Mouse (Mus musculus) midbrain, embryonic 14.5 days (tissue): ENCODE results near the gene Cabp4. TPM values are rescaled to one million over a fixed set of nuclear protein-coding genes. Genes with fewer than 3 reads are reported as not detected.
"Not testable (repeated sequence)": the region's sequence is repeated elsewhere in the genome, so short reads cannot be mapped to it uniquely, and the experiment has no call there.

ENCODE experiments used
- ATAC-seq: fragments of 200-750 bp; cut with Nextera tagmentation; 2 replicates; pipeline ENCODE4 v1.8.0; 2017; ENCODE audit warnings: moderate number of reproducible peaks, moderate library complexity; ENCODE audit not compliant: low FRiP score, low TSS enrichment
- DNase-seq: peaks from one replicate; pipeline ENCODE4 v3.0.0-alpha.2; 2015
- H3K27ac ChIP-seq: fragments of 300-500 bp; sonication (generic); replicated peaks from 2 replicates; pipeline ENCODE4 v1.5.1; 2014; ENCODE audit warnings: mild to moderate bottlenecking, low read depth, low read length, moderate library complexity
- H3K27me3 ChIP-seq: fragments of 300-500 bp; sonication (generic); 2 replicates; pipeline ENCODE4 v1.6.1; 2014; ENCODE audit warnings: low read length, control low read depth, mixed read lengths; ENCODE audit not compliant: control insufficient read depth, insufficient read depth
- H3K36me3 ChIP-seq: fragments of 300-500 bp; sonication (generic); 2 replicates; pipeline ENCODE4 v1.6.1; 2014; ENCODE audit warnings: low read length, control low read depth; ENCODE audit not compliant: control insufficient read depth, insufficient read depth
- H3K4me1 ChIP-seq: fragments of 300-500 bp; sonication (generic); 2 replicates; pipeline ENCODE4 v1.6.1; 2014; ENCODE audit warnings: mild to moderate bottlenecking, antibody characterized with exemption, low read length, control low read depth; ENCODE audit not compliant: control insufficient read depth, insufficient read depth
- H3K4me2 ChIP-seq: fragments of 300-500 bp; sonication (generic); 2 replicates; pipeline ENCODE4 v1.6.1; 2014; ENCODE audit warnings: mild to moderate bottlenecking, low read length, moderate library complexity
- H3K4me3 ChIP-seq: fragments of 300-500 bp; sonication (generic); replicated peaks from 2 replicates; pipeline ENCODE4 v1.5.1; 2014; ENCODE audit warnings: low read depth, low read length
- H3K9ac ChIP-seq: fragments of 300-500 bp; sonication (generic); replicated peaks from 2 replicates; pipeline ENCODE4 v1.6.1; 2014; ENCODE audit warnings: mild to moderate bottlenecking, low read length, moderate library complexity
- H3K9me3 ChIP-seq: fragments of 300-500 bp; sonication (generic); 2 replicates; pipeline ENCODE4 v1.6.1; 2016; ENCODE audit warnings: low read length, control low read depth, mixed read lengths; ENCODE audit not compliant: control insufficient read depth
- WGBS: fragments of 180-500 bp; shearing (Covaris S2); extraction: QIAGEN DNeasy Blood & Tissue Kit; methylation state at CpG from one replicate; pipeline ENCODE4 v1.1.7; 2014; 5-methylcytosine and 5-hydroxymethylcytosine counted together
- polyA plus RNA-seq: library from polyadenylated mRNA; unstranded; fragments of >200 nt; fragmentation: Nextera tagmentation; extraction: Ambion mirVana; gene quantifications from 2 replicates; pipeline ENCODE4 v1.2.1, GENCODE M21; 2014

Gene Cabp4
- polyA plus RNA-seq, 1 experiment from 2014 or later, result 0.14 TPM

DNA sequence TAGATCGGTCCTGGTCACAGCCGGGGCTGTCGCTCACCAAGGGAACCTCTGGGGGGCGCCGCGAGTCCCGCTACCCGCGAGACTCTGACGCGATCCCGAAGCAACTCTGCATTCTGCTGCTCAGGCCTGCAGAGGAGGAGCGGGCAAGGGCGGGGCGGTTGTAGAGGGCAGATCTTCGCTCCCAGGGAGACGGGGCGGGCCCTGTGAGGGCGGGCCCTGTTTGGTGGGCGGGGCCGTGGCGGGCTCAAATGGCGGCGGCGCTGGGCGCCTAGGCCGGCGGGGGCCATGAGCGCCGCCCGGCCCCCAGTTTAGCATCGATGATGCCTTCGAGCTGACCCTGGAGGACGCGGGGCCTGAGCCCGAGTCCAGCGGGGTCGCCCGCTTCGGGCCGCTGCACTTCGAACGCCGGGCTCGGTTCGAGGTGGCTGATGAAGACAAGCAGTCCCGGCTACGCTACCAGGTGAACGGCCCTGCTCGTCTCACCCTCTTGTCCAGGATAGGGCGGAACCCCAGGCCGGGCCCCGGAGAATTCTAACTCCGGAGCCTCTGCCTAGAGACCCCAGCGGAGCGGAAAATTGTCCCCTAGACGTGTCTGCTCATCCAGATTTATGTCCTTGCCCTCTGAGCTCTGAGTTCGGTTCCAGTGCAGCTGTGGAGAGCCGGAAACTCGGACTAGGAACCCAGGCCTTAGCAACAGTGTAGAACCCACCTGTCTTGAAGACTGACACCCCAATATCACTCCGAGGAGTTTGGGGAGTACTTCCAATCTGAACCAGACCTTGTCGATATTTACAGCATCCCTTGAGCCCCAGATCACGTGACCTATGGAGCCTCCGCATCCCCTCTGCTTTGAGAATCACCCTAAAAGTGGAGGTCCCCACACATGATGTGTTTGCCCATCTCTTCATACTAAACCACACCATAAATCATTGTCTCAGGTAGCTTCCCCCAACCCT is 17.8 kb downstream of the Cabp4 start, which contains the start of gene Aip:
Aip (minus strand) TSS at position 118 of the 956 bp plus-strand sequence.
- WGBS, result under 1% methylated on average over 63 of the region's 64 CpGs
- Histone ChIP-seq H3K36me3 (peaks cover 28% of the 10 kb centered on the region), H3K27ac (peak within 1 kb of the TSS; percentile 71), H3K9ac (peak within 1 kb of the TSS; percentile 83), H3K4me2 (peak within 1 kb of the TSS; percentile 83), H3K27me3 (no peaks in the 10 kb centered on the region), H3K4me3 (peak within 1 kb of the TSS; percentile 83), H3K9me3 (no peaks in the 10 kb centered on the region), H3K4me1 (peaks cover 9% of the 10 kb centered on the region)
- DNase-seq (peak; percentile 98), ATAC-seq (peak; percentile 93)

DNA sequence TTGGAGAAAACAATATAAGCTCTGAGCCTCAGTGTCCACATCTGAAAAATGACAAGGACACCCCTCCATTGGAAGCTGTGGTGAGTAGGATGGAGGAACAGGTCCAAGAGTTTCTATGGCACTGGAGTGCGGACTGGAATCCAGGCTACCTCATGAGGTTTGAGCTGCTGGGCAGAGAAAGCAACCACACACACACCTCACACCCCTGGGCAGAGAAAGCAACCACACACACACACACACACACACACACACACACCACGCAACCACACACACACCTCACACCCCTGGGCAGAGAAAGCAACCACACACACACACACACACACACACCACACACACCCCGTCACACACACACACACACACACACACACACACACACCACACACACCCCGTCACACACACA is 18.6 kb downstream of the Cabp4 start:
- peaks cover 23% of the 10 kb centered on the region for H3K36me3 ChIP-seq
- not testable (repeated sequence) for H3K9me3 ChIP-seq, ATAC-seq, H3K27me3 ChIP-seq
- DNase-seq, result peak; percentile 53
- H3K4me3 ChIP-seq, result peak overlapping the region; percentile 83
- peak overlapping the region; percentile 41 for H3K4me2 ChIP-seq
- 7% methylated on average over 4 of the region's 4 CpGs for WGBS
- peaks cover 14% of the 10 kb centered on the region for H3K4me1 ChIP-seq
- H3K27ac ChIP-seq, result peak overlapping the region; percentile 71
- H3K9ac ChIP-seq, result peak overlapping the region; percentile 83; the same call in 1 of the 2 replicates

DNA sequence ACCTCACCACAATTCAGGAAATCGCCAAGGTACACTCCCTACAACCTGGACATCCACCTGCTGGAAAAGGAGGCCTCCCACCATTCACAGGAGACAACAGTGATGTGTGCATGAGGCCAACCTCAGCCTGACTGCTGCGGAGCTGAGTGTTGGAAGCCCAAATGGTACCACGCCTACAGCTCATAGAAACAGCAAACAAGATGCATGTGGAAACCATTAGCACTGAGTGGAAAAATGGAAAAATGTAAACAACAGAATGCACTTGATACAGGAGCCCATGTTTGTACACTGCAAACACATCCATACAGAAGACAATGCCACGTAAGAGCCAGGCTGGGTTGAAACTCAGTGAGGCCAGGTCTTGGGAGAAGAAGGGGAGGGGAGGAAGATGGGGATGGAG is 19.4 kb downstream of the Cabp4 start:
- Histone ChIP-seq H3K4me1 (peaks cover 17% of the 10 kb centered on the region), H3K36me3 (peaks cover 17% of the 10 kb centered on the region), H3K9me3 (no peaks in the 10 kb centered on the region), H3K27me3 (no peaks in the 10 kb centered on the region), H3K27ac (no peak overlapping the region; the same call in 1 of the 2 replicates), H3K4me2 (no peak overlapping the region), H3K4me3 (no peak overlapping the region), H3K9ac (no peak overlapping the region)
- no peak for DNase-seq
- ATAC-seq, result no peak
- WGBS, result 83% methylated on average over 4 of the region's 4 CpGs

DNA sequence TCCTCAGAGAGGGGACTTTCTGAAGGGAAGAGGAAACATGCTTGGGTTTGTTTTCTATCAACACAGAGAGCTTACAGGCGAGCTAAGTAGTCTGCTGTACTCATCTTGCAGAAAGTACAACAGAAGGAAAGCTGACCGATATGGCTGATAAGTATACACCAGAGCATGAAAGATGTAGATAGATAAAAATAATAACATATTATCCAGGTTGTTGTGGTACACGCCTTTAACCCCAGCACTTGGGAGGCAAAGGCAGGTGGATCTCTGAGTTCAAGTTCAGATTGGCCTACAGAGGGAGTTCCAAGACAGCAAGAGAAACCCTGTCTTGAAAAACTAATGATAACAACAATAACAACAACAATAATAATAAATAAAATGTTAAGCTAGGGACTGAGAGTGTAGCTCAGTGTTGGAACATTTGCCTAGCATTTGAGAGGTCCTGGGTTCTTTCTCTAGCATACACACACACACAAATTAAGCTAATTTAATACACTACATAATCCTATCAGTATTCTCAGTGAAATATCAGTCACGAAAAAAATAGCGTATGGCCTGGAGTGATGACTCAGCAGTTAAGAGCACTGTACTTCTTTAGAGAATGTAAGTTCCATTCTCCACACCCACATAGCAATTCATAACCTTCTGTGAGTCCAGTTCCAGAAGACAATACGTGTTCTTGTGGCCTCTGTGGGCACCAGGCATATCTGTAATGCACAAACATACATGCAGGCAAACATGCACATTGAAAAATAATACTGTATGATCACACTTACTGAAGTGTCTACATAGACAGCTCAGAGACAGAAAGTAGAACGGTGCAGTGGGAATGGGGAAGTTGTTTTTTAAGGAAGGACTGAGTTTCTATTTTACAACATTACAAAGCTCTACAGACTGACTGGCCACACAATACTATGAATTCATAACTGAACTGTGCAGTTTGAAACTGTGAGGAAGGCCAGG is 21.1 kb downstream of the Cabp4 start:
- Histone ChIP-seq H3K27ac (no peak overlapping the region), H3K9me3 (no peaks in the 10 kb centered on the region), H3K4me3 (no peak overlapping the region), H3K27me3 (no peaks in the 10 kb centered on the region), H3K9ac (no peak overlapping the region), H3K4me2 (no peak overlapping the region), H3K4me1 (peaks cover 17% of the 10 kb centered on the region), H3K36me3 (peaks cover 8% of the 10 kb centered on the region)
- DNase-seq (no peak), ATAC-seq (no peak)
- 80% methylated on average over 7 of the region's 7 CpGs for WGBS

DNA sequence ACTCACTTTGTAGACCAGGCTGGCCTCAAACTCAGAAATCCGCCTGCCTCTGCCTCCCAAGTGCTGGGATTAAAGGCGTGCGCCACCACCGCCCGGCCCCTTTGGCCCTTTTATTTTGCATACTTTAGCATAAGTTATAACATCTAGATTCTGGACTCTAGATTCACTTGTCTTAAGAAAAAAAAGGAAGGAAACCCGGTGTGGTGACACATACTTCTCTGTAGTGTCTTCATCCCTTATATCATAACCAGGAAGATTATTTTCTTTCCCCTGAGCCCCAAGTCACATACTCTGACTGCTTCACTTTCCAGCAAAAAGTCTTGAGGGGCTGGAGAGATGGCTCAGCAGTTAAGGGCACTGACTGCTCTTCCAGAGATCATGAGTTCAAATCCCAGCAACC is 21.9 kb downstream of the Cabp4 start:
- ATAC-seq, H3K27me3 ChIP-seq, H3K36me3 ChIP-seq, H3K4me3 ChIP-seq, H3K9me3 ChIP-seq, H3K9ac ChIP-seq, DNase-seq: not testable (repeated sequence)
- WGBS, result 66% methylated on average over 6 of the region's 6 CpGs
- H3K4me2 ChIP-seq, result peak overlapping the region; percentile 53
- H3K4me1 ChIP-seq, result peaks cover 13% of the 10 kb centered on the region
- H3K27ac ChIP-seq, result peak overlapping the region; percentile 90; the same call in 1 of the 2 replicates

DNA sequence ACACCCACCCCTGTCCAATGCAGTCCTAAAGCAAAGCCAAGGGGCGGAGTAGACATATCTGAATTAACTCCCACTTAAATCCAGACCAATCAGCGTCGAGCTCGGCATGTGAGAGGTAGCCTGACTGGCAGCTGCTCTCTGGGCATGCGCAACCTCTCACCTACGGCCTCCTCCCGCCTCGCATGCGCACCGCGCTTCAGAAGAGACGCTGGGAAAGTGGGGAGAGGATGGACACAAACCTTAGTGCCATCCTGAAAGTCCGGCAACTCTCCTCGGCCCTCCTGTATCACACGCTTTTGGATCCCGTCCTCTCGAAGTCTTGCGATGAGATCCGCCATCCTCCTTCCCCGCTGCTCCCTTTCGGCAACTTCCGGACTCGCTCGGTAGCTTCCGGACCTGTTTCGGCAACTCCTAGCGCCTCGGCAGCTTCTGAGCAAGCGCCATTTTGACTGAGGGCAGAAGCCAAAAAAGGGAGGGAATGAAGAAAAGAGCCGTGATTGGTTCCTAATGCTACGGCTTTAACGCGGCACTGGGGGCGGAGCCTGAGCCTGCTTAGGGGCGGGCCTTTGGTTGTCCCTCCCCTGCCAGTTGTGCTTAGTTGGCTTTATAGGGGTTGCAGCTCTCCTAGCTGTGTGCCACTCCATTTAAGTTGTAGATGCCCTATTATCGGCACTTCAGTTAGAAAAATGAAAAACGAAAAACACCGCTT is 22.6 kb downstream of the Cabp4 start:
- ATAC-seq, result peak; percentile 85

DNA sequence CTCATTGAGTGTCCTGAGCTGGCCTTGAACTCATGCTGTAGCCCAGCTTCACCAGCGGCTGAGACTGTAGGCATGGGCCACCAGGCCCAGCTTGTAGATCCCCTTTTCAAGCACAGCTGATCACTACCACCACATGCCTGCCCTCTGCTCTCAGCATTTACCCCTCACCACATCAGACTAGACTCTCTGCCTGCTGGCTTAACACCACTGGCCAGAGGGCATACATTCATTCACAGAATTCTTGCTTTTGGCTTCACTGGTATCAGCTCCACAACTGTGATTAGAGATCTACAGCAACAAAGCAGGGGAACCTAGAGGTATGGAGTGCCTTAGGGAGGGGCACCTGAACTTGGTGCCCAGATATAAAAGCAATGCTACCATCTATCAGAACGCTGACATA is 23.3 kb downstream of the Cabp4 start:
- Histone ChIP-seq H3K27me3 (no peaks in the 10 kb centered on the region), H3K27ac (no peak overlapping the region), H3K4me2 (peak overlapping the region; percentile 53), H3K4me1 (peaks cover 7% of the 10 kb centered on the region), H3K4me3 (peak overlapping the region; percentile 46), H3K36me3 (peaks cover 20% of the 10 kb centered on the region), H3K9me3 (no peaks in the 10 kb centered on the region), H3K9ac (no peak overlapping the region)
- no peak for ATAC-seq
- DNase-seq, result no peak
- WGBS, result 96% methylated on average over 2 of the region's 2 CpGs

More for the DNA sequence above, 22.6 kb downstream of the Cabp4 start:
- DNase-seq, result peak; percentile 99
- Histone ChIP-seq H3K4me2 (peak overlapping the region; percentile 53), H3K4me1 (peaks cover 7% of the 10 kb centered on the region), H3K27me3 (no peaks in the 10 kb centered on the region), H3K27ac (peak overlapping the region; percentile 90), H3K9me3 (no peaks in the 10 kb centered on the region), H3K36me3 (peaks cover 13% of the 10 kb centered on the region), H3K9ac (peak overlapping the region; percentile 62), H3K4me3 (peak overlapping the region; percentile 46)
- 3% methylated on average over 38 of the region's 38 CpGs for WGBS
